Mouse (Mus musculus): ENCODE data around the gene Gm973.

DNA sequence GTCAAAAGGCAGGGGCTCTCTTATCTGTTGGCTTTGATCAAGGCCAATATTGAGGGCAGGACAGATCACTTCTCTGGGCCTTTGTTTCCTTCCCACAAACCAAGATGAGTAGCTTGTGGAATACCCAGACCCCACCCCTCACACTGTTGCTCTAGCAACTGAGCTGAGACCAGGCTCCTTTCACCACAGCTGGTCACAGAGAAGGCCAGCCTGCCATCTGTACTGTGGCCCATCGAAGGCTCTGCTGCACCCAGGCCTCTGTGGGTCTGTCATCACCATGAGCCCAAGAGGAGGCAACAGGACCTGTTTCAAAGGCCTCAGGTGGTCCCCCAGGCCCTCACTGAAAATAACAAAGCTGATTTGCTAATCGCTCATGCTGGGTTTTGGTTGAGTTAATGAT lies 99.0 kb downstream of the Gm973 start:
- TF ChIP-seq CTCF (IDR thresholded peaks at IDR 0.05) (no peak), EP300 (IDR thresholded peaks at IDR 0.05) (no peak)
